Mouse (Mus musculus): ENCODE data around the gene Cwh43.
"Not testable (repeated sequence)": the region's sequence is repeated elsewhere in the genome, so short reads cannot be mapped to it uniquely, and the experiment has no call there.

Gene Cwh43

GRCm38 (mm10) chr5:73474412-73475405 lies 68.8 kb downstream of the Cwh43 start:
- no peak for DNase-seq (ENCODE audit: low spot score in 2 of 2)

GRCm38 (mm10) chr5:73480700-73481099 lies 74.8 kb downstream of the Cwh43 start, which contains the start of gene Dcun1d4:
Gene Dcun1d4, plus strand, starts transcription at chr5:73481000.
- no peak for DNase-seq (ENCODE audit: low spot score in 2 of 2)

GRCm38 (mm10) chr5:73481401-73481800 lies 75.5 kb downstream of the Cwh43 start:
- DNase-seq (ENCODE audit: low spot score in 2 of 2), result no peak

GRCm38 (mm10) chr5:73482381-73482780 lies 76.5 kb downstream of the Cwh43 start:
- not testable (repeated sequence) for DNase-seq (ENCODE audit: low spot score in 2 of 2)

- DNase-seq (ENCODE audit: low spot score in 2 of 2), result no peak
Measured at GRCm38 (mm10) chr5:73484016-73484615, 78.2 kb downstream of the Cwh43 start.

- no peak for DNase-seq (ENCODE audit: low spot score in 2 of 2)
Measured at GRCm38 (mm10) chr5:73486451-73486850, 80.6 kb downstream of the Cwh43 start.

GRCm38 (mm10) chr5:73489915-73490314 lies 84.0 kb downstream of the Cwh43 start:
- DNase-seq (ENCODE audit: low spot score in 2 of 2), result no peak

GRCm38 (mm10) chr5:73490596-73491073 lies 84.8 kb downstream of the Cwh43 start:
- peak; percentile 99 for DNase-seq (ENCODE audit: low spot score in 2 of 2)

GRCm38 (mm10) chr5:73491074-73491836 lies 85.4 kb downstream of the Cwh43 start:
- peak in 1 of 2 experiments; percentile 6 for DNase-seq (ENCODE audit: low spot score in 2 of 2)

GRCm38 (mm10) chr5:73491837-73492720 lies 86.2 kb downstream of the Cwh43 start:
- DNase-seq (ENCODE audit: low spot score in 2 of 2), result peak; percentile 92 to 94

- peak; percentile 27 to 35 for DNase-seq (ENCODE audit: low spot score in 2 of 2)
Measured at GRCm38 (mm10) chr5:73497401-73497800, 91.5 kb downstream of the Cwh43 start.

- no peak for DNase-seq (ENCODE audit: low spot score in 2 of 2)
Measured at GRCm38 (mm10) chr5:73498559-73498958, 92.7 kb downstream of the Cwh43 start.

- no peak for DNase-seq (ENCODE audit: low spot score in 2 of 2)
Measured at GRCm38 (mm10) chr5:73500867-73501440, 95.1 kb downstream of the Cwh43 start.

- DNase-seq (ENCODE audit: low spot score in 2 of 2), result no peak
Measured at GRCm38 (mm10) chr5:73502422-73502821, 96.5 kb downstream of the Cwh43 start.
